Mouse (Mus musculus) cerebellum, postnatal 14 days (tissue): ENCODE data around the gene Sgk1.
"Not testable (repeated sequence)": the region's sequence is repeated elsewhere in the genome, so short reads cannot be mapped to it uniquely, and the experiment has no call there.

Source experiments
- DNase-seq, 2 experiments: peaks; one replicate each; pipeline ENCODE4 v3.0.0; 2021; ENCODE audit warnings: mixed read lengths in 2 of 2

Gene Sgk1

GRCm38 (mm10) chr10:21868221-21868620 is 13.8 kb upstream of the Sgk1 start:
- DNase-seq, result no peak

GRCm38 (mm10) chr10:21868623-21869022 is 13.4 kb upstream of the Sgk1 start:
- DNase-seq, result peak; percentile 87 to 91

- no peak for DNase-seq
Measured at GRCm38 (mm10) chr10:21881837-21882183, 174 bp upstream of the Sgk1 start.

GRCm38 (mm10) chr10:21883587-21883986 is 1.6 kb downstream of the Sgk1 start:
- peak; percentile 68 to 70 for DNase-seq

GRCm38 (mm10) chr10:21884534-21884933 is 2.5 kb downstream of the Sgk1 start:
- DNase-seq, result peak in 1 of 2 experiments; percentile 38

GRCm38 (mm10) chr10:21889141-21889765 is 7.3 kb downstream of the Sgk1 start:
- no peak for DNase-seq

- no peak for DNase-seq
Measured at GRCm38 (mm10) chr10:21890293-21890692, 8.3 kb downstream of the Sgk1 start.

- DNase-seq, result peak; percentile 82 to 88
Measured at GRCm38 (mm10) chr10:21891442-21891841, 9.5 kb downstream of the Sgk1 start.

GRCm38 (mm10) chr10:21892104-21892503 is 10.1 kb downstream of the Sgk1 start:
- peak; percentile 38 to 43 for DNase-seq

- DNase-seq, result no peak
Measured at GRCm38 (mm10) chr10:21898417-21898816, 16.4 kb downstream of the Sgk1 start.

- DNase-seq, result not testable (repeated sequence)
Measured at GRCm38 (mm10) chr10:21898851-21899250, 16.9 kb downstream of the Sgk1 start.

GRCm38 (mm10) chr10:21899397-21899796 is 17.4 kb downstream of the Sgk1 start:
- DNase-seq, result peak; percentile 69 to 79

GRCm38 (mm10) chr10:21902152-21903140 is 20.5 kb downstream of the Sgk1 start:
- no peak for DNase-seq

- no peak for DNase-seq
Measured at GRCm38 (mm10) chr10:21904151-21904550, 22.2 kb downstream of the Sgk1 start.

GRCm38 (mm10) chr10:21905616-21906015 is 23.6 kb downstream of the Sgk1 start:
- DNase-seq, result no peak

- DNase-seq, result no peak
Measured at GRCm38 (mm10) chr10:21906894-21907446, 25.0 kb downstream of the Sgk1 start.

- DNase-seq, result no peak
Measured at GRCm38 (mm10) chr10:21907784-21908183, 25.8 kb downstream of the Sgk1 start.

GRCm38 (mm10) chr10:21908686-21909085 is 26.7 kb downstream of the Sgk1 start:
- DNase-seq, result no peak

- DNase-seq, result no peak
Measured at GRCm38 (mm10) chr10:21910334-21910733, 28.4 kb downstream of the Sgk1 start.

- no peak for DNase-seq
Measured at GRCm38 (mm10) chr10:21911303-21911947, 29.4 kb downstream of the Sgk1 start.

GRCm38 (mm10) chr10:21914751-21915150 is 32.8 kb downstream of the Sgk1 start:
- DNase-seq, result no peak

- DNase-seq, result no peak
Measured at GRCm38 (mm10) chr10:21916301-21917071, 34.5 kb downstream of the Sgk1 start.
